Mouse (Mus musculus) cerebellum, adult 2 months (tissue): ENCODE data around the gene Adcy6.

Experiments
- CTCF ChIP-seq: fragments of 200-500 bp; IDR thresholded peaks from 2 replicates; pipeline ENCODE4 v1.5.1; 2011; ENCODE audit warnings: low read depth, mild to moderate bottlenecking, control low read depth, low read length, moderate library complexity, borderline replicate concordance; ENCODE audit not compliant: insufficient read depth
- POLR2A ChIP-seq: fragments of 200-500 bp; IDR thresholded peaks from 2 replicates; pipeline ENCODE4 v1.6.1; 2011; ENCODE audit warnings: low read length, control low read depth, borderline replicate concordance; ENCODE audit not compliant: insufficient read depth

- TF ChIP-seq CTCF: no peak
- no peak for TF ChIP-seq POLR2A
These were observed 35.5 kb upstream of the Adcy6 start for GRCm38 (mm10) chr15:98645057-98646026.
